In genomic region chrX:135464160-135464559, GRCm38 (mm10) we compare ENCODE assay signal across 27 mouse cellular contexts. TPM values are rescaled to one million over a fixed set of nuclear protein-coding genes. Genes with fewer than 3 reads are reported as not detected.
"Had no signal": no experiment of that assay in that cellular context is flagged by ENCODE, and none has a peak within 500 bp of the region (broad histone marks: within the 10 kb centered on the region; RNA-seq: fewer than 3 reads in every experiment).

No protein-coding gene starts in this region.

RNA-seq across cellular contexts. Expression of gene AV320801, which starts 30.2 kb away (rescaled TPM):
- polyA plus RNA-seq: heart, embryonic 10.5 days; heart, embryonic 11.5 days; heart, embryonic 12.5 days; heart, embryonic 13.5 days; heart, embryonic 14.5 days; heart, embryonic 15.5 days; heart, embryonic 16.5 days; heart, postnatal 0 days; hindbrain, embryonic 10.5 days; hindbrain, embryonic 11.5 days; hindbrain, embryonic 12.5 days; hindbrain, embryonic 13.5 days; hindbrain, embryonic 14.5 days; hindbrain, embryonic 15.5 days; hindbrain, embryonic 16.5 days; hindbrain, postnatal 0 days; inflammation-experienced regulatory T-cells, adult 6 months; intestine, embryonic 14.5 days; intestine, embryonic 15.5 days; intestine, embryonic 16.5 days; intestine, postnatal 0 days; kidney, adult 2 months; kidney, embryonic 14.5 days; kidney, embryonic 15.5 days; kidney, embryonic 16.5 days; kidney, postnatal 0 days; large intestine, adult 2 months had no signal

RNA-seq across cellular contexts. Expression of gene Gm7903, which starts 30.5 kb away (rescaled TPM):
- polyA plus RNA-seq: heart, embryonic 10.5 days; heart, embryonic 11.5 days; heart, embryonic 12.5 days; heart, embryonic 13.5 days; heart, embryonic 14.5 days; heart, embryonic 15.5 days; heart, embryonic 16.5 days; heart, postnatal 0 days; hindbrain, embryonic 10.5 days; hindbrain, embryonic 12.5 days; hindbrain, embryonic 13.5 days; hindbrain, embryonic 14.5 days; hindbrain, embryonic 15.5 days; hindbrain, embryonic 16.5 days; hindbrain, postnatal 0 days; inflammation-experienced regulatory T-cells, adult 6 months; intestine, embryonic 14.5 days; intestine, embryonic 15.5 days; intestine, embryonic 16.5 days; intestine, postnatal 0 days; kidney, adult 2 months; kidney, embryonic 14.5 days; kidney, embryonic 15.5 days; kidney, embryonic 16.5 days; kidney, postnatal 0 days; large intestine, adult 2 months had no signal
